Mouse (Mus musculus) myocyte (in vitro differentiated cells): ENCODE results near the gene Rnf151.
"Not testable (repeated sequence)": the region's sequence is repeated elsewhere in the genome, so short reads cannot be mapped to it uniquely, and the experiment has no call there.

ENCODE experiments used
- CEBPB ChIP-seq: IDR thresholded peaks from 2 replicates; pipeline ENCODE4 v1.6.1; 2011; ENCODE audit warnings: mild to moderate bottlenecking, moderate library complexity; ENCODE audit not compliant: poor library complexity, insufficient read depth, severe bottlenecking
- E2F4 ChIP-seq: IDR thresholded peaks from one replicate; pipeline ENCODE4 v1.6.1; 2011; ENCODE audit warnings: mild to moderate bottlenecking, control low read depth, moderate library complexity; ENCODE audit not compliant: insufficient read depth
- MAX ChIP-seq: IDR thresholded peaks from one replicate; pipeline ENCODE4 v1.6.1; 2011; ENCODE audit warnings: low read depth, mild to moderate bottlenecking, control low read depth
- MYOD1 ChIP-seq, 3 experiments: IDR thresholded peaks; one replicate each; pipeline ENCODE4 v1.6.1; 2011; ENCODE audit warnings: control low read depth in 2 of 3, low read depth in 2 of 3, mild to moderate bottlenecking in 2 of 3, moderate library complexity in 1 of 3; ENCODE audit not compliant: insufficient read length in 2 of 3, control insufficient read depth in 1 of 3
- MYOG ChIP-seq, 3 experiments: IDR thresholded peaks; one replicate each; pipeline ENCODE4 v1.6.1; 2011; ENCODE audit warnings: control low read depth in 2 of 3, low read depth in 2 of 3, mild to moderate bottlenecking in 2 of 3; ENCODE audit not compliant: insufficient read length in 2 of 3, control insufficient read depth in 1 of 3, insufficient read depth in 1 of 3
- POLR2A ChIP-seq: IDR thresholded peaks from one replicate; pipeline ENCODE4 v1.6.1; 2011; ENCODE audit warnings: low read depth, mild to moderate bottlenecking, control low read depth, moderate library complexity; ENCODE audit not compliant: insufficient read length
- POLR2AphosphoS2 ChIP-seq: IDR thresholded peaks from one replicate; pipeline ENCODE4 v1.6.1; 2011; ENCODE audit warnings: low read depth, control low read depth; ENCODE audit not compliant: insufficient read length
- REST ChIP-seq: IDR thresholded peaks from one replicate; pipeline ENCODE4 v1.6.1; 2011; ENCODE audit warnings: mild to moderate bottlenecking, control low read depth, moderate library complexity; ENCODE audit not compliant: insufficient read depth, insufficient read length
- TCF12 ChIP-seq: IDR thresholded peaks from one replicate; pipeline ENCODE4 v1.6.1; 2011; ENCODE audit warnings: mild to moderate bottlenecking, control low read depth; ENCODE audit not compliant: poor library complexity, insufficient read depth, severe bottlenecking
- TCF3 ChIP-seq: IDR thresholded peaks from one replicate; pipeline ENCODE4 v1.6.1; 2011; ENCODE audit warnings: low read depth, control low read depth; ENCODE audit not compliant: insufficient read length
- USF1 ChIP-seq: IDR thresholded peaks from one replicate; pipeline ENCODE4 v1.6.1; 2011; ENCODE audit warnings: low read depth, mild to moderate bottlenecking, control low read depth, moderate library complexity

GRCm38 (mm10) chr17:24667011-24667410 lies 50.9 kb downstream of the Rnf151 start:
- not testable (repeated sequence) for TF ChIP-seq POLR2A; POLR2AphosphoS2; MAX; MYOG (IDR thresholded peaks at IDR 0.05; ENCODE audit: control insufficient read depth in 1 of 3, insufficient read depth in 1 of 3, insufficient read length in 2 of 3, low read depth in 2 of 3); CEBPB; USF1; REST; TCF12; E2F4; MYOD1 (IDR thresholded peaks at IDR 0.05; ENCODE audit: control insufficient read depth in 1 of 3, insufficient read length in 2 of 3, low read depth in 2 of 3); TCF3
